Mouse (Mus musculus): ENCODE measurements around the gene Fzd7. TPM values are rescaled to one million over a fixed set of nuclear protein-coding genes. Genes with fewer than 3 reads are reported as not detected.

Fzd7 gene
- polyA plus RNA-seq, 1 experiment from 2014 or later = 2.9 TPM

DNA sequence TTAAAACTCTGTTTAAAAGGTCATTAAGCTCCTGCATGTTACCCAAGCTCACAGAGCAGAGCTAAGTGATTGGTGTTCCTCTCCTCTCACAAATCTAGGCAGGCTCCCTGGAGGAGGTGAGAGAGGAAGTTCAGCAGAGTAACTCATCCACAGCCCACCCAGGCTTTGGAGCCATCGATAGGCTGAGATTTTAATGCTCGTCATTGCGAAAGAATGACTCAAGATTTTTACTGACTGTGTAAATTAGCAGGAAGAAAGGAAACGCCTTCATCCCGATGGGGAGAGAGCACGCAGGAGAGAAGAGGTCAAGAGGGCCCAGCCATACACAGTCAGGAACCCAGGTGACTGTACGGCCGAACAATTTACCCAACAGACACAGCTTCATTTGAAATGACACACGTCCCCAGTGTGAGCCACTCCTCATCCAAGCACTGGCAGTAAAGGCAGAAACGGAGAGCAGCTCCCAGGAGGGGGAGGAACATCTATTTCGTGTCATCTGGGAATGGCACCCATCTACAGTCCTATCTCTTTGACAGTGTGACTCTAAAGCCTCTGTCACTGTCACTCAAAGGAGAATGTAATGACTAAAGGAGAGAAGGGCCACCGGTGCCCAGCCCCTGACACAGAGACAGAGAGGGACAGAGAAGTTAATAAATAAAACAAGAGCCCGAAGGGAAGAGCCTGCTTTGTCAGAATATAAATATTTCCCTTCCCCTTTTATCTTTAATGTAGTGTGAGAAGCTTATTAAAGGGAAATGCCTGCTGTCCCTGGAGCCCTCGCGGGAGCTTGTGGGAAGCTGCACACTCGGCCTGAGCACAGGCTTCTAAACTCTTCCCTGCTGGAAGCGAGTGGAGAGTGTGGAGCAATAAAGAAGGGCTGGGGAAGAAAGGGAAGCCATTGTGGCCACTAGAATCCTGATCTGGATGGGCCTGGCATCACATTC lies 17.3 kb upstream of the Fzd7 start:
- 50% methylated on average over 17 of the region's 17 CpGs for WGBS
- no peak for ATAC-seq (replicated peaks; ENCODE audit: extremely low read depth, insufficient read depth, low FRiP score)
- no peak overlapping the region for H3K4me2 ChIP-seq (ENCODE audit: low read depth, low read length)
- no peak overlapping the region for H3K4me3 ChIP-seq (ENCODE audit: low read length)
- no peak overlapping the region for H3K9ac ChIP-seq (ENCODE audit: low read length)
- H3K27ac ChIP-seq (ENCODE audit: low read length) = no peak overlapping the region
- peaks cover 11% of the 10 kb centered on the region for H3K27me3 ChIP-seq (ENCODE audit: control insufficient read depth, insufficient read depth, low read length)
- no peaks in the 10 kb centered on the region for H3K4me1 ChIP-seq (ENCODE audit: control insufficient read depth, insufficient read depth, low read length)
- H3K9me3 ChIP-seq (replicated peaks; ENCODE audit: control insufficient read depth, low read length) = no peaks in the 10 kb centered on the region
- H3K36me3 ChIP-seq (ENCODE audit: control insufficient read depth, insufficient read depth) = no peaks in the 10 kb centered on the region

DNA sequence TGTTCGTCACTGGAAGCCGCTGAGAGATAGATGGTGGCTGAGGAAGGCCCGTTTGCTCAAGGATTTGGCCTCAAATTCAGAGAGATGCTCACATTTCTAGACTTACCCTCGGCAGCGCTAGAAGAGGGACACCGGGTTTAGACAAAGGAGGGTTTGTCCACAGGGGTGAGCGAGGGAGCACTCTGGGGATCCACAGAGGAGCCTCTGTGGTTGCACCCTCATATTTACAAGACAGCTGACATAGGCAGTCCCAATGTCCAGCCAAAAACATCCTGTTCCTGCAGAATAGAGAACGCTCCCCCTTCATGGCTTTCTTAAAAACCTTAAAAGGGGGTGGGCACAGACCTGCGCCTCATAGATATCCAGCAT lies 16.6 kb upstream of the Fzd7 start:
- Histone ChIP-seq H3K27ac (ENCODE audit: low read length) (no peak overlapping the region), H3K4me1 (ENCODE audit: control insufficient read depth, insufficient read depth, low read length) (no peaks in the 10 kb centered on the region)
- no peak for ATAC-seq (replicated peaks; ENCODE audit: extremely low read depth, insufficient read depth, low FRiP score)

DNA sequence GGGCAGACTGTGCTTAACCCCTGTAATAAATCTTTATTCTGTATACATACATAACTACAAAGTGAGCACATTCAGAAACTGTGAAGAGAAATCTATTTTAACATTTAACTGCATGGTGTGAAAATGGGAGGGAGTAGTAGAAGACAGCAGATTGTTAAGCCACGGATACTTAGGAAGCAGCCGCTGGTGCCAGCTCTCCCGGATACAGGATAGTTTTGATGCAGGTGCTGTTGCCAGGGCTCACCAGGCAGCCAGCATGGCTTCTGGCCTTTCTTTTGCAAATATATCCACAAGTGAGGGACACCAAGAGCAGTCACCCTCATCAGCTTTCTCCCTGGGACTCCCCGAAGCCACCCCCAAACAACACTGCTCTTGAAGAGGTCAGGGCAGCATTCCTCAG lies 13.1 kb upstream of the Fzd7 start:
- Histone ChIP-seq H3K27me3 (ENCODE audit: control insufficient read depth, insufficient read depth, low read length) (peaks cover 12% of the 10 kb centered on the region), H3K4me1 (ENCODE audit: control insufficient read depth, insufficient read depth, low read length) (peaks cover 12% of the 10 kb centered on the region), H3K9ac (ENCODE audit: low read length) (no peak overlapping the region), H3K4me3 (ENCODE audit: low read length) (no peak overlapping the region), H3K9me3 (replicated peaks; ENCODE audit: control insufficient read depth, low read length) (no peaks in the 10 kb centered on the region), H3K36me3 (ENCODE audit: control insufficient read depth, insufficient read depth) (no peaks in the 10 kb centered on the region), H3K4me2 (ENCODE audit: low read depth, low read length) (no peak overlapping the region), H3K27ac (ENCODE audit: low read length) (no peak overlapping the region)
- WGBS = 56% methylated on average over 4 of the region's 4 CpGs
- ATAC-seq (replicated peaks; ENCODE audit: extremely low read depth, insufficient read depth, low FRiP score) = no peak

More for the DNA sequence above, 16.6 kb upstream of the Fzd7 start:
- Histone ChIP-seq H3K4me3 (ENCODE audit: low read length) (no peak overlapping the region), H3K36me3 (ENCODE audit: control insufficient read depth, insufficient read depth) (no peaks in the 10 kb centered on the region), H3K27me3 (ENCODE audit: control insufficient read depth, insufficient read depth, low read length) (peaks cover 13% of the 10 kb centered on the region), H3K9ac (ENCODE audit: low read length) (no peak overlapping the region), H3K4me2 (ENCODE audit: low read depth, low read length) (no peak overlapping the region), H3K9me3 (replicated peaks; ENCODE audit: control insufficient read depth, low read length) (no peaks in the 10 kb centered on the region)
- WGBS = 75% methylated on average over 9 of the region's 9 CpGs

DNA sequence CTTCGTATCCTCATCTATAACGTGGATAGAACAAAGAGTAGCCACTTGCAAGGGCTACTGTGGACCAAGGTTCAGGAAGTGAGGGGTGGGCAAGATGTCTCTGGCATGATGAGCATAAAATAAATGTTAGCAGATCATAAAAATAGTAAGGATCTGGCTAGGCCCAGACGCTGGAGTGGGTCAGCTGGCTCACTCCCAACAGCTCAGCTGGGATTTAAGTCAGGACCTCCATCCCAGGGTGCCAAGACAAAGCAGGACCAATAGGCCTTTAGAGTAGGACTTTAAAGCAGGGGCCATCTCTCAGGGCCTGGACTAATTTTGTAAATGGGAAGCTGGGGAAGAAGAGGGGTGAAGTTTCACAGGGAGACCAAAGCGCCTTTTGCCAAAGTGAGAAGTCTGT lies 11.5 kb upstream of the Fzd7 start:
- ATAC-seq (replicated peaks; ENCODE audit: extremely low read depth, insufficient read depth, low FRiP score) = no peak
- H3K27me3 ChIP-seq (ENCODE audit: control insufficient read depth, insufficient read depth, low read length) = peaks cover 15% of the 10 kb centered on the region
- H3K4me2 ChIP-seq (ENCODE audit: low read depth, low read length) = no peak overlapping the region
- H3K27ac ChIP-seq (ENCODE audit: low read length) = no peak overlapping the region
- H3K4me1 ChIP-seq (ENCODE audit: control insufficient read depth, insufficient read depth, low read length) = peaks cover 12% of the 10 kb centered on the region
- H3K4me3 ChIP-seq (ENCODE audit: low read length) = no peak overlapping the region
- H3K9me3 ChIP-seq (replicated peaks; ENCODE audit: control insufficient read depth, low read length) = no peaks in the 10 kb centered on the region
- WGBS = 60% methylated on average over 4 of the region's 4 CpGs
- H3K9ac ChIP-seq (ENCODE audit: low read length) = no peak overlapping the region
- no peaks in the 10 kb centered on the region for H3K36me3 ChIP-seq (ENCODE audit: control insufficient read depth, insufficient read depth)

DNA sequence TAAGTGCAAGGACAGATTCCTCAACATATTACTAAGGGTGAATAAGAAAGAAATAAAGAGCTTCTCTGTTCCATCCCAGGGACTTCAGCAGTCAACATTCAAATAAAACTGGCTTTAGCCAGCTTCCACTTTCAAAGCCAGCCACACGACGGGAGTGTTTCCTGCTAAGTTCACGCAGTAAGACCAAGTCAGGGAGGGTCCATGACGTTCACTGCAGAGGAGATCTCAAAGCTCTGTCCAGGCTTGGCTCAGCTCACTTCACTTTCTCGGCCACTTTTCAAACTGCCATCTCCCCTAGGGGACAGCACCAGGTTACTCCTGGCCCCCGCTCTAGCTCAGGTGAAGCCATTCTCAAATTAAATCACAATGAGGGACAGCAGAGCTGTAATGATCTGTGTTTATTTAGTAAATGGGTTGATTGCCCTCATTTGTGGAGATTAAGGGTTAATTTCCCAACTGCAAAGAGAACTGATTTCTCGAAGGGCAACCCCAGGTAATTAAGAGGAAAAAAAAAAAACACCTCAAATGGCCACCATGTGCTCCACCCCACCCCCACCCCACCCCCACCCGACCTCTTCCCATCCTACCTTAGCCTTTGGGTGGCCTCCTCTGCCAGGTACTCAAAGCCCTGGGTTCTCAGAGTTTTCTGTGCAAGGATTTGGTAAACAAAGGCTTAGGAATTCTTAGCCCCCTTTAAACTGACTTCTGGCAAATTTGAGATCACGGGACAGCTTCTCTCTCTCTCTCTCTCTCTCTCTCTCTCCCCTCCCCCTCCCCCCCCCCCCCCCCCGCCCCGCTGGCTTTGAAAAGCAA lies 9.7 kb upstream of the Fzd7 start:
- Histone ChIP-seq H3K4me2 (ENCODE audit: low read depth, low read length) (peak overlapping the region; percentile 21; the same call in 1 of the 2 replicates), H3K4me1 (ENCODE audit: control insufficient read depth, insufficient read depth, low read length) (peaks cover 12% of the 10 kb centered on the region), H3K9ac (ENCODE audit: low read length) (no peak overlapping the region), H3K27me3 (ENCODE audit: control insufficient read depth, insufficient read depth, low read length) (peaks cover 15% of the 10 kb centered on the region), H3K4me3 (ENCODE audit: low read length) (no peak overlapping the region), H3K27ac (ENCODE audit: low read length) (no peak overlapping the region), H3K36me3 (ENCODE audit: control insufficient read depth, insufficient read depth) (no peaks in the 10 kb centered on the region), H3K9me3 (replicated peaks; ENCODE audit: control insufficient read depth, low read length) (no peaks in the 10 kb centered on the region)
- 13% methylated on average over 9 of the region's 11 CpGs for WGBS
- ATAC-seq (replicated peaks; ENCODE audit: extremely low read depth, insufficient read depth, low FRiP score) = no peak

DNA sequence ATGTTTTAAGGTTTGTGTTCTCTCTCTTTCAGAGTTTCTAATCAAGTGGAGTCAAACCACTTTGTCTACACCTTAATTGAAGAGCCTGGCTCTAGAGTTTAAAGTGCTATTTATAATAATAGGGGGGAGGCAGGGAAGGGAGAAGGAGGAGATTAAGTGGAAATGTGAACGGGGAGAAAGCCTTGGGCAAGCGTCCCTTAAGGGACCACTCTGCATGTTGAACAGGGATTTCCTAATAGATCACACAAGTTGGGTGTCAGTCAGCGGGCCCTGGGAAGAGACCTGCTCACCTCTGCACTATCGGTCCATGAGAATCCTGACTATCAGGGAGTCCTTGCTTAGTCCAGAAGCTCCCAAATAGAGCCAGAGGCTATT lies 9.1 kb upstream of the Fzd7 start:
- no peak for ATAC-seq (replicated peaks; ENCODE audit: extremely low read depth, insufficient read depth, low FRiP score)
- H3K36me3 ChIP-seq (ENCODE audit: control insufficient read depth, insufficient read depth) = no peaks in the 10 kb centered on the region
- no peaks in the 10 kb centered on the region for H3K9me3 ChIP-seq (replicated peaks; ENCODE audit: control insufficient read depth, low read length)
- no peak overlapping the region for H3K4me3 ChIP-seq (ENCODE audit: low read length)
- no peak overlapping the region; the same call in 1 of the 2 replicates for H3K4me2 ChIP-seq (ENCODE audit: low read depth, low read length)
- peaks cover 12% of the 10 kb centered on the region for H3K4me1 ChIP-seq (ENCODE audit: control insufficient read depth, insufficient read depth, low read length)
- no peak overlapping the region for H3K27ac ChIP-seq (ENCODE audit: low read length)
- peaks cover 15% of the 10 kb centered on the region for H3K27me3 ChIP-seq (ENCODE audit: control insufficient read depth, insufficient read depth, low read length)
- no peak overlapping the region for H3K9ac ChIP-seq (ENCODE audit: low read length)
- WGBS = 16% methylated on average over 4 of the region's 4 CpGs

DNA sequence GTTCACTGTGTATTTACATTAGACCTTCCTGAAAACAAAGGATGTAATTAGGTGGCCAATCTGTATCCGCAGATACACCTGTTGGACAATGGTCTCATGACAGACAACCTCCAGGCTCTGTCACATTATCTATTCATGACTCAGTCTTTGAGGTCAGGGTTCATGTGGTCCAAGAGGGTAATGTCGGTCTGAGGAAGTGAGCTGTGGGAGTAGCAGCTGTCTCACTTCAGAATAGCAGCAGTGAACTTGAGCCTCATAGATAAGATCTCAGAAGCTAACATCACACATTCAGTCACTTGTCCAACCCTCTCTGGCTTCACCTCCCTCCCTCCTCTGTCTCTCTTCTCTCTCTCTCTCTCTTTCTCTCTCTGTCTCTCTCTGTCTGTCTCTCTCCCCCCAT lies 6.6 kb upstream of the Fzd7 start:
- no peak for ATAC-seq (replicated peaks; ENCODE audit: extremely low read depth, insufficient read depth, low FRiP score)

DNA sequence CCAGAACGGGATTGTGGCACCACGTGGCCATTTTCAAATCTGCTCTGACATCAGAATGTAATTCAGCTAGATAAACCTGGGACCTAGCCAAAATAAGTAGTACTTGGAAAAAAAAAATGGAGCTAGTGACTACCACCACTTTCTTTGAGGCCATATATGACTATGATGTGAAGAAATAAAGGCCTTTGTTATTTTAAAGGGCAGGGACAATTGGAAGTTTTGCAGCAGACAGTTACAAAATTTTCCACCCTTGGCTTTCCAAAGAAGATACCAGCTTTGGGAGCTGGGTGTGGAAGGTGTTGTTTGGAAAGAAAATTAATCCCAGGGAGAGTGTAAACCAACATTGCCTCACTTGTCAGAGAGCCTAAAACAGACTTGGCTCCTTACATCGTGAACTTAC lies 3.3 kb upstream of the Fzd7 start:
- Histone ChIP-seq H3K9me3 (replicated peaks; ENCODE audit: control insufficient read depth, low read length) (no peaks in the 10 kb centered on the region), H3K36me3 (ENCODE audit: control insufficient read depth, insufficient read depth) (no peaks in the 10 kb centered on the region), H3K27me3 (ENCODE audit: control insufficient read depth, insufficient read depth, low read length) (peaks cover 14% of the 10 kb centered on the region), H3K27ac (ENCODE audit: low read length) (no peak overlapping the region), H3K9ac (ENCODE audit: low read length) (no peak overlapping the region), H3K4me2 (ENCODE audit: low read depth, low read length) (no peak overlapping the region), H3K4me3 (ENCODE audit: low read length) (no peak overlapping the region), H3K4me1 (ENCODE audit: control insufficient read depth, insufficient read depth, low read length) (peaks cover 10% of the 10 kb centered on the region)
- WGBS = 55% methylated on average over 3 of the region's 3 CpGs
- no peak for ATAC-seq (replicated peaks; ENCODE audit: extremely low read depth, insufficient read depth, low FRiP score)

More for the DNA sequence above, 6.6 kb upstream of the Fzd7 start:
- H3K4me2 ChIP-seq (ENCODE audit: low read depth, low read length) = no peak overlapping the region
- H3K4me3 ChIP-seq (ENCODE audit: low read length) = no peak overlapping the region
- H3K36me3 ChIP-seq (ENCODE audit: control insufficient read depth, insufficient read depth) = no peaks in the 10 kb centered on the region
- H3K27me3 ChIP-seq (ENCODE audit: control insufficient read depth, insufficient read depth, low read length) = peaks cover 14% of the 10 kb centered on the region; the same call in 1 of the 2 replicates
- peaks cover 12% of the 10 kb centered on the region for H3K4me1 ChIP-seq (ENCODE audit: control insufficient read depth, insufficient read depth, low read length)
- no peak overlapping the region for H3K9ac ChIP-seq (ENCODE audit: low read length)
- no peak overlapping the region for H3K27ac ChIP-seq (ENCODE audit: low read length)
- H3K9me3 ChIP-seq (replicated peaks; ENCODE audit: control insufficient read depth, low read length) = no peaks in the 10 kb centered on the region
- 27% methylated on average over 2 of the region's 2 CpGs for WGBS
